Mouse (Mus musculus): Measurements from ENCODE around the gene Asxl1.

DNA sequence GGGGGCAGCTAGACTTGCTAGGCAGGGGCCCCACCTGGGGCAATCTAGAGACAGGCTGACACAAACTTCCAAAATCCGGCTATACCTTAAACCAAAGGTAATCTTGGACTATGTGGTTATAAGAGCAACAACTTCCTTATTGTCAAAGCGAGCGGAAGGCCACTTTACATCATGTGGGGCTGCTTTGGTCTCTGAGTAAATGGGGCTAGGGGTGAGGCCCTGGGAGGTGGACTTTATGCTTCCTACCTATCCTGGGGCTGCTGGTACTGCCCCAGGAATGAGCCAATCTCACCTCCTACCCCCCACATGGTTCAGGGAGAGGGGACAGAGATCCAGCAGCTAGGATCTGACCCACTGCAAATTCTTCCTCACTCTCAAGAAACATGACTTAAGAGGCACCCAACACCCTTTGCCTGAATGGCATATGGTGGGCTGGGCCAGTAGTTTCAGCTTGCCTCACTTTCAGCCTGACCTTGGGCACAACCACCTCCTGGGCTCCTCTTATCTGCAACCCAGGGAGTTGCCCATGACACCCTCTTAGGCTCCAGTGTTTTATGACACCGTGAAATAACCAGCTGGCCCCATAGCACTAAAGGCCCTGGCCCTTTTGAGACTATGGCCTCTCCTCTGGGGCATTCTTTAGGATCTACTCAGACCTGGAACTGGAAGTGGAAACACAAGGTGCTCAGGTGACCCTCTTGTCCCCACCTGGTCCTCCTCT lies 79.7 kb downstream of the Asxl1 start:
- no peak for TF ChIP-seq POLR2A (IDR thresholded peaks at IDR 0.05; ENCODE audit: borderline replicate concordance, control insufficient read depth, low read depth, low read length)
- TF ChIP-seq CTCF (IDR thresholded peaks at IDR 0.05; ENCODE audit: control insufficient read depth, insufficient read depth, low read length) = no peak
